ENCODE assay signal across 28 mouse cellular contexts in the genomic region with DNA sequence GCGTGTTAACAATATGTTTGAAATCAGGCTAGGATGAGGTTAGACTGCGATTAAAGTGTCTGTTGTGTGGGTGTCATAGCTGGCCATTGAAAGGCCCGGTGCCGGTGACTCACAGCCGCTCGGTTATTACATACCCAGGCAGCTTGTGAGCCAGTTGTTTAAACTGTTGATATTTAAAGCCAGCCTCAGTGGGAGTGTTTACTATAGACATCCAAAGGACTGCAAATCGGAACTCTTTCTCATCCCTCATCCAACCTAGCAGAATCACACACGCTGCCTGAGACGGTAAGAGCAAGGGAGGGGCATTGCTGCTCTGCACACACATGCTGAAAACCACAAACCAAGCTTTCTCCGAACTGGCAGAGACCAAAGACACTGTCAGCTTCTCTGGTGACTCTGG. TPM values are rescaled to one million over a fixed set of nuclear protein-coding genes. Genes with fewer than 3 reads are reported as not detected.
DNase-seq lines count a peak whose midpoint lies in the region; TF ChIP-seq lines count a peak whose summit lies in the region.
"Had no signal": no experiment of that assay in that cellular context is flagged by ENCODE, and none has a peak within 500 bp of the region (broad histone marks: within the 10 kb centered on the region; RNA-seq: fewer than 3 reads in every experiment).

No protein-coding gene starts in this region.

- peak; percentile 4 to 56 for DNase-seq in frontal cortex, adult 2 months (ENCODE audit: extremely low spot score in 1 of 2, low spot score in 1 of 2)
- no peak for DNase-seq in frontal cortex, postnatal 25 days (ENCODE audit: low spot score in 2 of 2)
- peak; percentile 18 to 67 for DNase-seq in left cerebral cortex, postnatal 25 days (ENCODE audit: low spot score in 2 of 2)
- no peak for DNase-seq in left cerebral cortex, postnatal 10 days (ENCODE audit: extremely low spot score in 1 of 2, low spot score in 2 of 2)
- DNase-seq in NIH3T3 (ENCODE audit: low read depth) (peak; percentile 32), liver (no peak)
- DNase-seq in urinary bladder, postnatal 10 days (ENCODE audit: low spot score): no peak
- DNase-seq: adrenal gland, adult 2 months; cerebellum, adult 8-10 months; cerebellum, postnatal 36 days; forebrain, postnatal 0 days; gastrocnemius, postnatal 10 days; kidney, adult 18-20 months; kidney, postnatal 25 days; thymus, postnatal 14 days had no signal

- no peaks in the 10 kb centered on the region for H3K36me3 ChIP-seq in myocyte (ENCODE audit: control insufficient read depth, insufficient read depth)
- H3K36me3 ChIP-seq: embryonic facial prominence, embryonic 12.5 days; forebrain, embryonic 12.5 days; heart, embryonic 10.5 days; heart, embryonic 15.5 days; kidney, embryonic 15.5 days; limb, embryonic 12.5 days; lung, embryonic 15.5 days; midbrain, embryonic 10.5 days; midbrain, embryonic 15.5 days; neural tube, embryonic 12.5 days; stomach, embryonic 15.5 days had no signal

- no peak overlapping the region for H3ac ChIP-seq in myocyte (ENCODE audit: control insufficient read depth, insufficient read length)

- H3K4me3 ChIP-seq in myocyte: no peak overlapping the region
- H3K4me3 ChIP-seq: embryonic facial prominence, embryonic 12.5 days; forebrain, embryonic 12.5 days; heart, embryonic 10.5 days; heart, embryonic 15.5 days; kidney, embryonic 15.5 days; limb, embryonic 12.5 days; lung, embryonic 15.5 days; midbrain, embryonic 10.5 days; midbrain, embryonic 15.5 days; neural tube, embryonic 12.5 days; stomach, embryonic 15.5 days had no signal

- TF ChIP-seq POLR2A in myocyte (IDR thresholded peaks at IDR 0.05; ENCODE audit: insufficient read length, low read depth): no peak

- peak overlapping the region; percentile 31 for H3K4me2 ChIP-seq in myocyte (ENCODE audit: low read depth)
- H3K4me2 ChIP-seq: embryonic facial prominence, embryonic 12.5 days; forebrain, embryonic 12.5 days; heart, embryonic 15.5 days; kidney, embryonic 15.5 days; limb, embryonic 12.5 days; liver, embryonic 11.5 days; lung, embryonic 15.5 days; midbrain, embryonic 15.5 days; neural tube, embryonic 12.5 days; stomach, embryonic 15.5 days had no signal

- no peaks in the 10 kb centered on the region for H3K79me2 ChIP-seq in myocyte (ENCODE audit: control insufficient read depth, insufficient read depth)

- H3K27me3 ChIP-seq in myocyte (ENCODE audit: control insufficient read depth, insufficient read depth, insufficient read length): no peaks in the 10 kb centered on the region
- H3K27me3 ChIP-seq: embryonic facial prominence, embryonic 12.5 days; forebrain, embryonic 12.5 days; heart, embryonic 15.5 days; kidney, embryonic 15.5 days; limb, embryonic 12.5 days; lung, embryonic 15.5 days; midbrain, embryonic 15.5 days; neural tube, embryonic 12.5 days; stomach, embryonic 15.5 days had no signal

- intact Hi-C loops in left cerebral cortex, postnatal 25 days (cut with DNase I): no loop called here
- intact Hi-C loops in left cerebral cortex, postnatal 10 days (cut with DNase I): no loop called here

TF ChIP-seq in myocyte, 11 proteins besides CTCF, POLR2A, EP300 and RAD21:
- TF ChIP-seq MYOG (IDR thresholded peaks at IDR 0.05; ENCODE audit: control insufficient read depth in 1 of 3, insufficient read depth in 1 of 3, insufficient read length in 2 of 3, low read depth in 2 of 3) (no peak), E2F4 (IDR thresholded peaks at IDR 0.05; ENCODE audit: insufficient read depth) (no peak), CEBPB (IDR thresholded peaks at IDR 0.05; ENCODE audit: insufficient read depth, poor library complexity, severe bottlenecking) (no peak), USF1 (IDR thresholded peaks at IDR 0.05; ENCODE audit: low read depth) (no peak), TCF3 (IDR thresholded peaks at IDR 0.05; ENCODE audit: insufficient read length, low read depth) (no peak), MYOD1 (IDR thresholded peaks at IDR 0.05; ENCODE audit: control insufficient read depth in 1 of 3, insufficient read length in 2 of 3, low read depth in 2 of 3) (no peak), TCF12 (IDR thresholded peaks at IDR 0.05; ENCODE audit: insufficient read depth, poor library complexity, severe bottlenecking) (no peak)

RNA-seq across cellular contexts. Expression of gene Plce1, which starts 25.7 kb away (rescaled TPM):
- polyA plus RNA-seq in frontal cortex, adult 2 months (2012; rRNA removed): 4.7 and 5.5 TPM in 2 replicates
- 1 to 10 TPM; 6.2 to 9.1 TPM for total RNA-seq in left cerebral cortex, postnatal 25 days (2021)
- 1 to 10 TPM; 7.1 to 9.3 TPM for total RNA-seq in left cerebral cortex, postnatal 10 days (2021)
- 0.01 TPM for polyA plus RNA-seq in myocyte (2012; fragmentation: generic; extraction: Trizol)

RNA-seq across cellular contexts. Expression of gene Slc35g1, which starts 59.4 kb away (rescaled TPM):
- 2.3 and 2.4 TPM in 2 replicates for polyA plus RNA-seq in frontal cortex, adult 2 months (2012; rRNA removed)
- 1 to 10 TPM; 1.9 to 2.3 TPM for total RNA-seq in left cerebral cortex, postnatal 25 days (2021)
- total RNA-seq in left cerebral cortex, postnatal 10 days (2021): 1 to 10 TPM; 2.5 to 2.6 TPM
- polyA plus RNA-seq in myocyte (2012; fragmentation: generic; extraction: Trizol): 0.02 TPM

Comparison
In these comparisons a context has a peak if more than half of its experiments do, and no peak if none do; other contexts are left out.
1. DNase-seq: peak in frontal cortex, adult 2 months (2 of 2), left cerebral cortex, postnatal 25 days (2 of 2) and NIH3T3 (single experiment); none in frontal cortex, postnatal 25 days (0 of 2), left cerebral cortex, postnatal 10 days (0 of 2), urinary bladder, postnatal 10 days (single experiment) and liver (single experiment).